Mouse (Mus musculus): Measurements from ENCODE around the gene Prkaa2.
"Not testable (repeated sequence)": the region's sequence is repeated elsewhere in the genome, so short reads cannot be mapped to it uniquely, and the experiment has no call there.

GRCm38 (mm10) chr4:105004649-105005048, 105.0 kb downstream of the Prkaa2 start:
- TF ChIP-seq CTCF (IDR thresholded peaks at IDR 0.05; ENCODE audit: borderline replicate concordance, control insufficient read depth, extremely low read depth, insufficient read depth, low read length, poor library complexity); POLR2A (IDR thresholded peaks at IDR 0.05; ENCODE audit: control insufficient read depth, extremely low read depth, insufficient read depth, low read length, poor library complexity): not testable (repeated sequence)

Data from thymus, adult 2 months (tissue).